Mouse (Mus musculus) forebrain, embryonic 12.5 days (tissue): Measurements from ENCODE around the gene Btbd35f24. TPM values are rescaled to one million over a fixed set of nuclear protein-coding genes. Genes with fewer than 3 reads are reported as not detected.
"Not testable (repeated sequence)": the region's sequence is repeated elsewhere in the genome, so short reads cannot be mapped to it uniquely, and the experiment has no call there.

Experiments
- ATAC-seq: fragments of 200-750 bp; cut with Nextera tagmentation; 2 replicates; pipeline ENCODE4 v1.8.0; 2017; ENCODE audit warnings: moderate TSS enrichment; ENCODE audit not compliant: low FRiP score
- H3K27ac ChIP-seq: fragments of 300-500 bp; sonication (generic); 2 replicates; pipeline ENCODE4 v1.5.1; 2016; ENCODE audit warnings: mild to moderate bottlenecking
- H3K27me3 ChIP-seq: fragments of 300-500 bp; sonication (generic); 2 replicates; pipeline ENCODE4 v1.6.1; 2016; ENCODE audit warnings: mild to moderate bottlenecking
- H3K36me3 ChIP-seq: fragments of 300-500 bp; sonication (generic); replicated peaks from 2 replicates; pipeline ENCODE4 v1.6.1; 2016; ENCODE audit warnings: mild to moderate bottlenecking
- H3K4me1 ChIP-seq: fragments of 300-500 bp; sonication (generic); 2 replicates; pipeline ENCODE4 v1.6.1; 2016
- H3K4me2 ChIP-seq: fragments of 300-500 bp; sonication (generic); 2 replicates; pipeline ENCODE4 v1.6.1; 2016; ENCODE audit warnings: mild to moderate bottlenecking, moderate library complexity
- H3K4me3 ChIP-seq: fragments of 300-500 bp; sonication (generic); replicated peaks from 2 replicates; pipeline ENCODE4 v1.5.1; 2016; ENCODE audit warnings: mild to moderate bottlenecking
- H3K9ac ChIP-seq: fragments of 300-500 bp; sonication (generic); 2 replicates; pipeline ENCODE4 v1.6.1; 2016; ENCODE audit warnings: mild to moderate bottlenecking
- H3K9me3 ChIP-seq: fragments of 300-500 bp; sonication (generic); 2 replicates; pipeline ENCODE4 v1.6.1; 2016
- WGBS: fragments of 180-500 bp; shearing (Covaris S2); methylation state at CpG from one replicate; pipeline ENCODE4 v1.1.7; 2016; 5-methylcytosine and 5-hydroxymethylcytosine counted together
- polyA plus RNA-seq: library from polyadenylated mRNA; unstranded; fragments of >200 nt; fragmentation: Nextera tagmentation; extraction: Ambion mirVana; gene quantifications from 2 replicates; pipeline ENCODE4 v1.2.1, GENCODE M21; 2016

The Btbd35f24 gene
- not detected in 2 replicates for polyA plus RNA-seq

DNA sequence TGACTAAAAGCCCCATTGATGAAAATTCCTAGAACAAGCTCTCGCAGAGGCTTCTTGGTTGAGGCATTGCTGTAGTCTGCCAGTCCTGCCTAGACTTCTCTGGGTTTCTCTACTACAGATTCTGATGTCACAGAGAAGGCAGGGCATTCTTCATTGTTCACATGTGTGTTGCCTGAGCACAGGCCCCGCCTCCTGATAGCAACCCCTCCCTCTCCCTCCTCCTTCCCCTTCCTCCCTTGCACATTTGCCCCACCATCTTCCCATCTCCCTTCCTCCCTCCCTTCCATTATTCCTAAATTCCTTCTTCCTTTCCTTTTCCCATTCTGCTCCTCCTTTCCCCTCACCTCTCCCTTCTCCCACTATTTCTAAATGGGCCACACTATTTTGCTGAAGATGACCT, at the start of gene Btbd35f24:
Gene Btbd35f24 (minus strand): TSS at position 101 of the 400 bp plus-strand sequence.
- not testable (repeated sequence) for H3K27me3 ChIP-seq, H3K4me2 ChIP-seq, H3K9me3 ChIP-seq, H3K36me3 ChIP-seq, H3K27ac ChIP-seq, H3K4me3 ChIP-seq, H3K4me1 ChIP-seq, H3K9ac ChIP-seq, ATAC-seq
- WGBS, result 45% methylated on average over 1 of the region's 2 CpGs

Other genes with a start within 250 kb of the Btbd35f24 start
- gene Btbd35f23, start 119.0 kb downstream of the Btbd35f24 start, polyA plus RNA-seq, result not detected in 2 replicates
- gene Btbd35f11, start 247.9 kb upstream of the Btbd35f24 start, polyA plus RNA-seq, result not detected in 2 replicates